Mouse (Mus musculus): ENCODE measurements around the gene Atf3. TPM values are rescaled to one million over a fixed set of nuclear protein-coding genes. Genes with fewer than 3 reads are reported as not detected.
"Not testable (repeated sequence)": the region's sequence is repeated elsewhere in the genome, so short reads cannot be mapped to it uniquely, and the experiment has no call there.

Atf3 gene
- total RNA-seq, 1 experiment from 2014 or later: 74.7 TPM

DNA sequence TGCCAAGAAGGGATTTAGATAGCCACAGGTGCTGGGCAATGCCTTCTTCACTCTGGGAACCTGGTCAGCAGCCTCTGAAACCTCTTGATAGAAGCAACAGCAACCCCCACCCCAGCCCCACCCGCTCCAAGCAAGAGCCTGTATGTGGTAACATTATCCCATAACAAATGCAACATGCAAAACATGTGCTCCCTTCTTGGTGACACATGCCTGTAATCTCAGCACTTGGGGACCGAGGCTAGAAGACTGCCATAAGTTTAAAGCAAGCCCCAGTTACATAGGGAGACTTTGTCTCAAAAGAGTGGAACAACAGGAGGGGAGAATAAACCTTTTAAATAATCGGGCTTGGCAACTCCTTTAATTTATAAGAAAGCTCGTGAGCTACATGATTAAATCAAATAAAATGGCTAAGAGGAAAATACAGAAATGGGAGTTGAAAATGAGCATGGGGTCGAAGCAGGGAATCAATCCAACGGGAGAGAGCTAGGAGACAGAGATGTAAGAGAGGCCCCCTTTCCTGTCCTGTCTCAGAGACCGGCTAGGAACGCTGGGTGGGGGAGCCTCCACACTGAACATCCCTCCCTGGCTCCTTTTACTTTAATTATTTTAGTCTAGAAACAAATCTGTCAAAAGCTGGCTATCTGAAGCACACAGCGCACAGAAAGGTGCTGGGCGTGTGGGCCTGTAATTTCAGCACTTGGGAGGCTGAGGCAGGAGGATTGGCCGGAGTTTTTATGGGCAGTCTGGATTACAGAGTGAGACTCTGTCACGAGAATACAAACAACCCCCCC is 36.2 kb downstream of the Atf3 start:
- ATAC-seq (replicated peaks in 1 of 2; ENCODE audit: insufficient read depth in 1 of 2, low FRiP score in 2 of 2, low TSS enrichment in 1 of 2, low read depth in 1 of 2, poor library complexity in 2 of 2, severe bottlenecking in 2 of 2): no peak

DNA sequence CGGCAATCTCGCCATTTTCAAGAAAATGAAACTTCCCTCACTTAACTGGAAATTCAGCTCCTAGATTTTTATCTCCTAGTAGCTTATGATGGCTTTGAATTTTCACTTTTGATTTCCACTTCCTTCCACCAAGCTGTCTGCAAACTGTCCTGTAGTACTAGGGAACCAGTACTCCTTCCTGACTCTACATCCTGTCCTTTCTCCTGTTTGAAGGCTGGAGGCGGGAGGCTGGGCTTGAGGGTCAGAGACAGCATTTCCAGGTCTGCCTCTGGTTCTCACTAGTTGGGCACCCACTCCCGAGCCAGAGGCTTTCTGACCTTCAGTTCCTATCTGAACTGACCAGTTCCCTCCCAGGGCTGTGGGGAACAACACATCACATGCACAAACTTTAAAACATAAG is 37.4 kb downstream of the Atf3 start:
- ATAC-seq (replicated peaks in 1 of 2; ENCODE audit: insufficient read depth in 1 of 2, low FRiP score in 2 of 2, low TSS enrichment in 1 of 2, low read depth in 1 of 2, poor library complexity in 2 of 2, severe bottlenecking in 2 of 2): no peak

DNA sequence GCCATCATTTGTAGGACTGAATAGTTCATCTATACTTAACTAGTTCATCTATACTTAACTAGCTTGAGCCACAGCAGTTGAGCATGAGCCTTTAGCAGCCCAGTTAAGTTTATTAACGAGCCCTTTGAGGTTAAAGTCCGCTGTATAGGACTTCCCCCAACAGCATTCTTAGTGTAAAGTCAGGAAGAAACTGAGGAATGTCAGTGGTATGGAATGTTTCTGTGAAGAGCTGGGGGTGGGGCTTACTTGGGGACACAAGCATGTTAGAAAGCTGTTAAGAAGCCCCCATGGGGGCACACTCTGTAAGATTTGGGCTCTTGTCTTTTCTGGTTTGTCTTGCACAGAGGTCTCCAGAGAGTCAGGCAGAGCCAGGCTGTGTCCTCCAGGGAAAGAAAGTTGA is 38.0 kb downstream of the Atf3 start:
- ATAC-seq (replicated peaks in 1 of 2; ENCODE audit: insufficient read depth in 1 of 2, low FRiP score in 2 of 2, low TSS enrichment in 1 of 2, low read depth in 1 of 2, poor library complexity in 2 of 2, severe bottlenecking in 2 of 2): no peak

DNA sequence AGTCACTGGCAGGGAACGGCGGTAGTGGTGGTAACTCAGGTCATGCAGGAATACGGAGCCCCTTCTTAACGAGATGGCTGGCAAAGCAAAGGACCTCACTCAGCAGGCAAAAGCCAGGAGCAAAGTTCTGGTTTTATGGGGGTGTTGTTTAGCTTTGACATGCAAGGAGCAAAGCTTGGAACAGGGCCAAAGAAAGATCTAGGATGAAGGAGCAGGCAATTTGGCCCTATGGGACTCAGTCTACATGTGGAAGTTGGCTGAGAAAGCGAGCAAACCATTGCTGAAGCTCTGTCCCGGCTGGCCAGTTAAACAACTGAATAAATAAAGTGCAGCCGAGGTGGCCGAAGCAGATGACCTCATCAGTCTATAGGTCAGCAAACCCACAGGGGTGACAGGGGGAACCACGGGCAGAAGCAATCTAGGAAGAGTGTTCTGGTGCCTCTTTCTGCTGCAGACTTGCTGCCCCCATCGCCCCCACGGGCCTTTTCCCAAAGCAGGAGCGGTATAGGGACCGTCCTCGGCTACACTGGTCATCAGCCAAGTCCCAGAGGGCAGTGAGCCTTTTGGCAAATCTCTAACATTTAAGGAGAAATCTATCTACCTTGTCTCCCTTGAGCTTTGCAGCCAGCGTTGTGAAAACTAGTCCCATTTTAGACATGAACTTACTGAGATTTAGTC is 39.2 kb downstream of the Atf3 start:
- no peak for ATAC-seq (replicated peaks in 1 of 2; ENCODE audit: insufficient read depth in 1 of 2, low FRiP score in 2 of 2, low TSS enrichment in 1 of 2, low read depth in 1 of 2, poor library complexity in 2 of 2, severe bottlenecking in 2 of 2)

DNA sequence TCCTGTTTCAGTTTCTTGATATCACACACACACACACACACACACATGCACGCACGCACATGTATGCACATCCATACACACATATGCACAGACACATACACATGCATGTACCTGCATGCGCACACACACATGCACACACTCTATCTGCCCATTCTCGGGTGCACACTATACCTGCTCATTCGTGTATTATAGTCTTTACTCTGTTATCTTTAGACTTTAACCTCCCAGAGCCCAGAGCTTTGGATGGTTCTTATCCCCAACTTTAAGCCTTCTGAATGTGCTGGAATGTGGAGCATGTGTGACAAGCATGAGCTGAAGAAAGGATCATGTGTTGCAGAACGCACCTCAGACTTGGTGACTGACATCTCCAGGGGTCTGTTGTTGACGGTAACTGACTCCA is 41.0 kb downstream of the Atf3 start:
- ATAC-seq (replicated peaks in 1 of 2; ENCODE audit: insufficient read depth in 1 of 2, low FRiP score in 2 of 2, low TSS enrichment in 1 of 2, low read depth in 1 of 2, poor library complexity in 2 of 2, severe bottlenecking in 2 of 2): no peak

DNA sequence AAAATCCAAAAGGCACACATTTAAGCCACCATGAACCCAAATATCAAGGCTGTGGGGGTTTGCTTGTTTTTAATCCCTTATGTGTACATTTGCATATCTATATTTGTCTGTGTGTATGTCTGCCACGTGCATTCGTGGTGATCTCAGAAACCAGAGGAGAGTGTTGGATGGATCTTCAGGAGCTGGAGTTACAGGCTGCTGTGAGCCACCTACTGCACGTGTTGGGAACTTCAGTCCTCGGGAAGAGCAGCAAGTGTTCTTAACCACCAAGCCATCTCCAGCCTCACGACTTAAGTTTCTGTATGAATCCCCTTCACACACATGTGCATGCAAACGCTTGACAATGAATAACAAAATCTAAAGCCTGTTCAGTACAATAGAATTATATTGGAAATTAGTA is 45.4 kb downstream of the Atf3 start:
- ATAC-seq (replicated peaks in 1 of 2; ENCODE audit: insufficient read depth in 1 of 2, low FRiP score in 2 of 2, low TSS enrichment in 1 of 2, low read depth in 1 of 2, poor library complexity in 2 of 2, severe bottlenecking in 2 of 2): peak; percentile 53 to 73

DNA sequence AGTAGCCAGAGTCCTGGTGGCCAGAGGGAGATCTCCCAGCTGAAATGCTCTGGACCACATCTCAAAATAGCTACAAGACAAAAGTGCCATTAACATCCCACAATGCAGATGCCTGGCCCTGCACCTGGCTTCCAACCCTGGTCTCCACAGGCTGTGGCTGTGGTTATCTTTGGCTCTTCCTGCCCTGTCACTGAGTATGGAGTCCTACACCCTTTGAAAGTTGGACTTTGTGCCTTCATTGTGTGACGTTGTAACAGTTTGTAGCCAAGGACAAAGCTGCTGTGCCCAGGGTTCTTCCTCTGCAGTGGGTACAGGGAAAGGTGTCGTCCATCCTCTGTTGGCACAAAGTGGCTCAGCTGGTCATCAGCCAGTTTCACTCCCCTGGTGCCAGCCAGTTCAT is 47.4 kb downstream of the Atf3 start:
- ATAC-seq (replicated peaks in 1 of 2; ENCODE audit: insufficient read depth in 1 of 2, low FRiP score in 2 of 2, low TSS enrichment in 1 of 2, low read depth in 1 of 2, poor library complexity in 2 of 2, severe bottlenecking in 2 of 2): no peak

DNA sequence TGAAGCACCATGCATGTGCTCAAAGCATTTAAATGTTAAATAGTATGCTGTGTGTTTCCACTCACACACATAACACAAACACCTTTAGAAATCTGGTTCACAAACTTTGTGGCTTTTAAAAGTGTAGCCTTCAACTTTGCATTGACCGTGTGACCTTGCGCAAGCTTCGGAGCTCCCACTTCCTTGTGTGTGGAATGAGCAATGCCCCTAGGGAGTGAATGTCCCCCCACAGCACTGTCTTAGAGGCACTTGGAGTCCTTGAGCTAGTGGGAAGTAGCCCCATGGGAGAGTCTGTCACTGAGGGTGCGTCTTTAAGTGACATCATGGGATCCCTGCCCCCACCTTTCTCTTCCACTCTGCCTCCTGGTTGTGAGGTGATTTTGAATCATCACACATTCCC is 51.6 kb downstream of the Atf3 start:
- no peak for ATAC-seq (replicated peaks in 1 of 2; ENCODE audit: insufficient read depth in 1 of 2, low FRiP score in 2 of 2, low TSS enrichment in 1 of 2, low read depth in 1 of 2, poor library complexity in 2 of 2, severe bottlenecking in 2 of 2)

DNA sequence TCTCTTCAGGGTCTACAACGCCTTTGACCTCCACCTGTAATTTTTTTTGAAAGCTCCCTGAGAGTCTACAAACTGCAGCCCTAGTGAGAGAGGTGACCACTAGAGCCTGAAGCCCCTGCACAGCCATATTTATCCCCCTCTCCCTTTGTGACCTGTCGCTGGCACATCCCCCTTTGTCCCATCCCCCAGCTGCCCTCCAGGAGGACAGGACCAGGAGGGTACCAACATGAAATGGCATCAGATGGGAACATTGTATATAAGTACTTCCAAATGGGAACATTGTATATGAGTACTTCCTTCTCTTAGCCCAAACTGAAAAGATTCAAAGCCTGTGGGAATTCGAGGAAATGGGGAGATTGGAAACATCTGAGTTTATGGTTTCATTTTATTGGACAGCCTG is 53.1 kb downstream of the Atf3 start, which contains the start of gene Fam71a:
Fam71a (minus strand) TSS at position 101 of the 400 bp plus-strand sequence.
- no peak for ATAC-seq (replicated peaks in 1 of 2; ENCODE audit: insufficient read depth in 1 of 2, low FRiP score in 2 of 2, low TSS enrichment in 1 of 2, low read depth in 1 of 2, poor library complexity in 2 of 2, severe bottlenecking in 2 of 2)

DNA sequence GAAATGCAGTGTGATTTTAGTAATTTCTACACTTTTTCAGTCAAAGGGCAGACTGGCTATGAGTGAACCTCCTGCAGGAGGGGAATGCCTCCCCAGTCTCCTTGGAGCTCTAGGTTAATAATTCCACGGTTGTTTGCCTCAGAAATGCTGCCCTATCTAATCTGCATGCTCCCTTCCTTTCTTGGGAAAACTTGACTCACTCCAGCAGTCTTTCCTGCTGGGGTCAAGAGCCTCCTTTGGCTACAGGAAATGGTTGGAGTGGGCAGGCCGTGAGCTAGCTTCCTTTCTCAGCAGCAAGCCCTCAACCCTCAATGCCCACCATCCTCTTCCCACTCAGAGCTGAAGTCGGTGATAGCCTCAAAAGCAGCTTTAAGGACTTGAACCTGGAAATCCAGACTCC is 63.5 kb downstream of the Atf3 start:
- ATAC-seq (replicated peaks in 1 of 2; ENCODE audit: insufficient read depth in 1 of 2, low FRiP score in 2 of 2, low TSS enrichment in 1 of 2, low read depth in 1 of 2, poor library complexity in 2 of 2, severe bottlenecking in 2 of 2): no peak

DNA sequence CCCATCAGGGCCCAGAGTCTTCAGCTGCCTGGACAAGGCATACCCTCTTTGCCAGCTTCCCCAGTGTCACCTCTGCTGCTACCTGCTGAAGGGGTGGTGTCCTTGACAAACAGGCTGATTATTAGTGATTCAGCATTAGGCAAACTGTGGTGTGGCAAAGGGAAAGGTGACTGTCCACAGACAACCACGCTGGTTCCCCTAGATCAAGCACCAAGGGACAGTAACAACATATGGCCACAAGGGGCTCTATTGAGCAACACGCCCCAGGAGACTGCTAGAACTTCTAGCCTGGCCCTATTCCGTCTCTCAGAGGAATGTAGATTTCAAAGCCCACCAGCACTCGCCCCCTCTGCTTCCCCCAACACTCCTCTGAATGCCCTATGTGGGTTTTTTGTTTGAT is 64.8 kb downstream of the Atf3 start:
- peak; percentile 86 to 94 for ATAC-seq (replicated peaks in 1 of 2; ENCODE audit: insufficient read depth in 1 of 2, low FRiP score in 2 of 2, low TSS enrichment in 1 of 2, low read depth in 1 of 2, poor library complexity in 2 of 2, severe bottlenecking in 2 of 2)

DNA sequence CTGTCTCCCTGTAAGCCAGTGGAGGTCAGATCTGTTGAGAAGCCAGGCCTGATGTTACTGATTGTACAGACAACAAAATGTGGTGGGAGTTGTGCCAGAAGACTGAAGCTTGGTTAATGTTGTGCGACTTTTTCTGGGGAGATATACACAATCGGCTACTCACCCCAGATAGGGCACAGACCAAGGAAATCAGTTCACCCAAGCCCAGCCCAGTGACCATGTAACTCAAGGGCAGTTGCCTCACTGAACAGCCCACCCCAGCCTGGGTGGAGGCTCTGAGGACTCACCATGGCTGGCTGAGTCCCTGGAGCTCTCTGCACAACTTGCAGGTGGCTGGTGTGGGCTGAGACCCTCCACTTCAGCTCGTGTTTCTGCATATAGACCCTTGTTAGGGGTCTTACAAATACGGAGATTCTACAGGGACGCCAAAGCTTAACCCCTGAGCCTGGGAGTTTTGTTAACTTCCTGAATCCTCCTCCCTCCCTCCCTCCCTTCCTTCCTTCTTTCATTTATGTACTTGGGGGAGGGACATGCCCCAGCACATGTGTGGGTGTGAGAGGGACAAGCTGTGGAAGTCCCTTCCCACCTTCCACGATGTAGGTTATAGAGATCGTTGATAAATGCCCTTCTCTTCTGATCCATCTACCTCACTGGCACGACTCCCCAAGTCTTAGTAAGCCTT is 66.8 kb downstream of the Atf3 start:
- ATAC-seq (replicated peaks in 1 of 2; ENCODE audit: insufficient read depth in 1 of 2, low FRiP score in 2 of 2, low TSS enrichment in 1 of 2, low read depth in 1 of 2, poor library complexity in 2 of 2, severe bottlenecking in 2 of 2): peak in 1 of 2 experiments; percentile 22; a peak in 1 of 4 replicates

DNA sequence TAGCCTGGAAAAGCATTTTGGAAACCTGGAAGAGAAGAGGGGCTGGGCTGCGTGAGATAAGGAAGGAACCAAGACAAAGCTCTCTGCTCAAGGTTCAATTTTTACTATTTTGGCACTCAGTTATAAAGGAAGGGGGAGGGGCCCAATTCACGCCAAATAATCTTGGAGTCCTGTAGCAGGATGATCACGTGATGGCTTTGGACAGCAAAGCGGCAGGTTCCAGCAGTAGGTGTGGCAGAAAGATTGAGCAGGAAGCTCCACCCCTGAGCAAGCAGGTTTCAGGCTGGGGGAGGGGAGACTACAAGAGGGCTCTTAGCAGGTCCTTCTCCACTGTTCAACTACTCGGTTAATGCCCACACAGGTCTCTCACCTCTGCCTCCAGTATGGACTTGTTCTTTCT is 68.3 kb downstream of the Atf3 start:
- not testable (repeated sequence) for ATAC-seq (replicated peaks in 1 of 2; ENCODE audit: insufficient read depth in 1 of 2, low FRiP score in 2 of 2, low TSS enrichment in 1 of 2, low read depth in 1 of 2, poor library complexity in 2 of 2, severe bottlenecking in 2 of 2)

DNA sequence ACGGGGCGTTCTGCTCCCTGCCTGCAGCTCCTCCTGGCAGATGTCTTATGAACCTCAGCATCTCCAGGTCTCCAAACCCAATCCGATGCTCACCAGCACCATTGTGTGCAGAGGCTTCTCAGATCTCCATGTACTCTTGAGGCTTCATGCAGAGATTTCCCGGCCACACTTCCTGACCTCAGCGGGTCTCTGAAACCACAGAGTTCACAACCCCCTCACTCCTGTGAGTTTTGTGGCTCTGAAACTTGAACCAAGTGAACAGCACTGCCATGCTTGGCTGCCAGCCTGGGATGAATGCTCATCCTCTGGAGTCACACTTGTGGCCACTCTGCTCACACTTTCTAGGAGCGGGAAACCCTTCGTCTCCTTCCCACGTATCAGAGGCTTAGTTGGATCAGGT is 76.9 kb downstream of the Atf3 start:
- peak in 1 of 2 experiments; percentile 58; a peak in 2 of 4 replicates for ATAC-seq (replicated peaks in 1 of 2; ENCODE audit: insufficient read depth in 1 of 2, low FRiP score in 2 of 2, low TSS enrichment in 1 of 2, low read depth in 1 of 2, poor library complexity in 2 of 2, severe bottlenecking in 2 of 2)

DNA sequence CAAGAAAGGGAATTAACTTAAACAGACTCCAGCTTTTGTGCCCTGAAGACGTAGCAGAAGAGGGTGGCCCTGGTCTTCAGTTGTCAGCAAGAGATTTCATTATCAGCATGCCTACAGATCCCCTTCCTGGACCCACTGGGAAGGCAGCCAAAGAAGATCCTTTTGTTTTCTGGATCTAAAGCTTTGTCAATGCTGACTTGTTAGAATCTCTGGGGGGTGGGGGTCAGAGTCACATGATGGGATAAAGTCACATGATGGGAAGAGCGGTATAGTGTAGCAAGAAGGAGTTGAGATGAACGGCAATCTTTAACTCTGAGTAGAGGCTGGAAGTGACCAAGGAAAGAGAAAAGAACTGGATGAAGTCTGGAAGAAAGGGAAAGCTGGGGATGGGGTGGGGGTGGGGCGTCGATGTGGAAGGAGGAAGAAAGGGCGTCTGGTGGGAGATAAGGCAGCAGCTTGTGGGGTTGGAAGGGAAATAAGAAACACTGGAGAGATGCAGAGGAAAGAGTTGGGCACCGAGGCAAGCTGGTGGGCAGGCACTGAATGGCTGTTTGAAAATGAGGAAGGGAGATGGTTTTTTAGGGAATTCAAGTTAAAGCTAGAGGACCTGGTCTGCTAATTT is 78.9 kb downstream of the Atf3 start:
- no peak for ATAC-seq (replicated peaks in 1 of 2; ENCODE audit: insufficient read depth in 1 of 2, low FRiP score in 2 of 2, low TSS enrichment in 1 of 2, low read depth in 1 of 2, poor library complexity in 2 of 2, severe bottlenecking in 2 of 2)

DNA sequence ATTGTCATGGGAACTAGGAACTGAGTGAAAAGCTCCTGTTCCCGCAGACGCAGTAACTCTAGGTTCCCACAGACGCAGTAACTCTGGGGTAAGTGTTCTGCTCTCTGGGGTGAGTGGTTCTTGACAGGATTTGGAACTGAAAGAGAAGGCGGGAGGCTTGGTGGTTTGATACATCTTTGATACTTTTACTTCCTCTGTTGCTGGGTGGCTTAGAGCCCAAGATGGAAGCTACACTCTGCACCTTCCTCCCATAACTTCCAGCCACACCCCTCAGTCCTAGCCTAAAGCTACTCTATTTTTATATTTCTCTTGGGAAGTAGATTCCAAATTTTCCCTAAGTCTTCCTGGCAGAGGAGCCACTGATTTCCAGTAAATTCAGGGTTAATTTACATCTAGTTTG is 79.4 kb downstream of the Atf3 start:
- ATAC-seq (replicated peaks in 1 of 2; ENCODE audit: insufficient read depth in 1 of 2, low FRiP score in 2 of 2, low TSS enrichment in 1 of 2, low read depth in 1 of 2, poor library complexity in 2 of 2, severe bottlenecking in 2 of 2): no peak

DNA sequence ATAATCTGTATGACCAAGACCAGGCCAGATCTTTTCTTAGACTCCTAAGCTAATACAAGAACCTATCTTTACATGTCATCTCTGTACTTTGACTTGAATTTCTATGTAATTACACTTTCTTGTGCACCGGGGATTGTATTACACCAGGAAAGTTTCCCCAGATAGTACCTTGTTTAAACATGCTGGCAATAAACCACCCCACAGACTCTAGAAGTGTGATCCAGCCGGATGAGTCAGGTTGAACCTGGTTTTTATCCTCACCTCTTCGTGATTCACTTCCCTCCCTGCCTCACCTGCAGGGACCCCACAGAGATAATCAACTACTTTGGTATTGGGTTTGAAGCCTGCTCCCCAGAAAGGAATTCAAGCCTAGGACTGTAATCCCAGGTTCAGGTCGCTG is 82.4 kb downstream of the Atf3 start:
- no peak for ATAC-seq (replicated peaks in 1 of 2; ENCODE audit: insufficient read depth in 1 of 2, low FRiP score in 2 of 2, low TSS enrichment in 1 of 2, low read depth in 1 of 2, poor library complexity in 2 of 2, severe bottlenecking in 2 of 2)

DNA sequence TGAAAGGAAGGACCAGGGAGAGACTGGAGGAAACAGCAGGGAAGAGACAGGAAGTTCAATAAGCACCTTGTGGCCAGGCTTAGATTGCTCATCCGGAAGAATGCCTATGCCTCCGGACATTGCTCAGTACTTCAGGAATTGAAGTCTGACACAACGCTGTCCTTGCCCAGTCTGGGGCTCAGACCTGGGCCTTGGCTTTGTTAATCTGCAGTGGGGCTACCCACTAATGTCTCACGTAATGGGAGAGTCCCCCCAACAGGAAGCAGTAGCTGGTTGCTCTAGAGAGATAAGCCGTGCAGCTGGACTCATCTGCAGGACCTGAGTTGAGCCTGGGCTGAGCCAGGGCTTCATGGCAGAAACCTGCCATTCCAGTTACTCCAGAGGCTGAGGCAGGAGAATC is 84.9 kb downstream of the Atf3 start:
- ATAC-seq (replicated peaks in 1 of 2; ENCODE audit: insufficient read depth in 1 of 2, low FRiP score in 2 of 2, low TSS enrichment in 1 of 2, low read depth in 1 of 2, poor library complexity in 2 of 2, severe bottlenecking in 2 of 2): peak; percentile 66 to 82
